ENCODE assay signal across 19 mouse cellular contexts in genomic region chr2:37782002-37782401, GRCm38 (mm10). TPM values are rescaled to one million over a fixed set of nuclear protein-coding genes. Genes with fewer than 3 reads are reported as not detected.
DNase-seq lines count a peak whose midpoint lies in the region; ATAC-seq lines count a peak whose summit lies in the region.
"Had no signal": no experiment of that assay in that cellular context is flagged by ENCODE, and none has a peak within 500 bp of the region (broad histone marks: within the 10 kb centered on the region; RNA-seq: fewer than 3 reads in every experiment).

No protein-coding gene starts in this region.

- H3K27me3 ChIP-seq in forebrain, embryonic 14.5 days (replicated peaks; ENCODE audit: control insufficient read depth, insufficient read depth, low read length): no peaks in the 10 kb centered on the region
- H3K27me3 ChIP-seq in forebrain, embryonic 16.5 days (replicated peaks; ENCODE audit: control insufficient read depth, insufficient read depth, low read length): no peaks in the 10 kb centered on the region
- H3K27me3 ChIP-seq in kidney, embryonic 14.5 days (ENCODE audit: control insufficient read depth, insufficient read depth, low read length): peaks cover 8% of the 10 kb centered on the region
- H3K27me3 ChIP-seq in embryonic facial prominence, embryonic 11.5 days (ENCODE audit: control insufficient read depth, insufficient read depth, low read length): peaks cover 8% of the 10 kb centered on the region

- H3K9ac ChIP-seq in forebrain, embryonic 14.5 days (ENCODE audit: low read length): peak overlapping the region; percentile 8; the same call in 1 of the 2 replicates
- no peak overlapping the region for H3K9ac ChIP-seq in forebrain, embryonic 16.5 days (replicated peaks; ENCODE audit: low read depth, low read length)
- no peak overlapping the region for H3K9ac ChIP-seq in kidney, embryonic 14.5 days (ENCODE audit: low read depth, low read length)
- no peak overlapping the region for H3K9ac ChIP-seq in embryonic facial prominence, embryonic 11.5 days (replicated peaks; ENCODE audit: low read length)
- H3K9ac ChIP-seq: liver, embryonic 14.5 days; lung, embryonic 15.5 days; midbrain, embryonic 13.5 days; neural tube, embryonic 13.5 days had no signal

- peaks cover 47% of the 10 kb centered on the region for H3K4me1 ChIP-seq in forebrain, embryonic 14.5 days (ENCODE audit: control insufficient read depth, insufficient read depth, low read length)
- H3K4me1 ChIP-seq in forebrain, embryonic 16.5 days (replicated peaks; ENCODE audit: control insufficient read depth, insufficient read depth, low read length): peaks cover 45% of the 10 kb centered on the region
- H3K4me1 ChIP-seq in kidney, embryonic 14.5 days (ENCODE audit: control insufficient read depth, insufficient read depth, low read length): peaks cover 33% of the 10 kb centered on the region
- peaks cover 9% of the 10 kb centered on the region for H3K4me1 ChIP-seq in embryonic facial prominence, embryonic 11.5 days (ENCODE audit: control insufficient read depth, insufficient read depth, low read length)

- H3K36me3 ChIP-seq in forebrain, embryonic 14.5 days (ENCODE audit: control insufficient read depth, insufficient read depth, low read length): 0 out of 2 replicates have a peak, but pooled peaks cover 5% of the 10 kb centered on the region
- H3K36me3 ChIP-seq in forebrain, embryonic 16.5 days (ENCODE audit: control insufficient read depth, insufficient read depth): no peaks in the 10 kb centered on the region
- H3K36me3 ChIP-seq in kidney, embryonic 14.5 days (ENCODE audit: control insufficient read depth, insufficient read depth, low read length): no peaks in the 10 kb centered on the region
- H3K36me3 ChIP-seq in embryonic facial prominence, embryonic 11.5 days (replicated peaks; ENCODE audit: control insufficient read depth, insufficient read depth, low read depth, low read length): no peaks in the 10 kb centered on the region
- H3K36me3 ChIP-seq: lung, embryonic 15.5 days; neural tube, embryonic 13.5 days had no signal

- no peak overlapping the region for H3K4me2 ChIP-seq in forebrain, embryonic 14.5 days (ENCODE audit: low read length)
- no peak overlapping the region for H3K4me2 ChIP-seq in forebrain, embryonic 16.5 days (ENCODE audit: low read length)
- no peak overlapping the region for H3K4me2 ChIP-seq in kidney, embryonic 14.5 days (replicated peaks; ENCODE audit: low read depth, low read length)
- no peak overlapping the region for H3K4me2 ChIP-seq in embryonic facial prominence, embryonic 11.5 days (ENCODE audit: low read depth, low read length)
- H3K4me2 ChIP-seq: lung, embryonic 15.5 days; midbrain, embryonic 13.5 days; neural tube, embryonic 13.5 days had no signal

- no peak for ATAC-seq in forebrain, embryonic 14.5 days
- ATAC-seq in forebrain, embryonic 16.5 days: no peak
- peak; percentile 10; the same call in 1 of the 2 replicates for ATAC-seq in kidney, embryonic 14.5 days (ENCODE audit: low FRiP score, low TSS enrichment)
- ATAC-seq in embryonic facial prominence, embryonic 11.5 days (replicated peaks; ENCODE audit: insufficient number of reproducible peaks, low FRiP score, low TSS enrichment, low read depth): no peak
- no peak for ATAC-seq in monocyte, adult 5-6 weeks (replicated peaks; ENCODE audit: insufficient number of reproducible peaks, low FRiP score, low TSS enrichment, poor library complexity, severe bottlenecking)
- ATAC-seq: hindbrain, embryonic 16.5 days; midbrain, embryonic 13.5 days had no signal

- H3K9me3 ChIP-seq in forebrain, embryonic 14.5 days (replicated peaks; ENCODE audit: control insufficient read depth, low read length): no peaks in the 10 kb centered on the region
- H3K9me3 ChIP-seq in forebrain, embryonic 16.5 days (ENCODE audit: control insufficient read depth, low read length): no peaks in the 10 kb centered on the region
- no peaks in the 10 kb centered on the region for H3K9me3 ChIP-seq in kidney, embryonic 14.5 days (ENCODE audit: control insufficient read depth, low read length)
- no peaks in the 10 kb centered on the region for H3K9me3 ChIP-seq in embryonic facial prominence, embryonic 11.5 days (replicated peaks; ENCODE audit: control insufficient read depth, low read length)
- H3K9me3 ChIP-seq: lung, embryonic 15.5 days; midbrain, embryonic 13.5 days; neural tube, embryonic 13.5 days had no signal

- 12% methylated on average over 7 of the region's 7 CpGs for WGBS in forebrain, embryonic 14.5 days
- 15% methylated on average over 7 of the region's 7 CpGs for WGBS in forebrain, embryonic 16.5 days
- WGBS in kidney, embryonic 14.5 days: 14% methylated on average over 7 of the region's 7 CpGs
- 6% methylated on average over 7 of the region's 7 CpGs for WGBS in embryonic facial prominence, embryonic 11.5 days

- DNase-seq in forebrain, embryonic 14.5 days (ENCODE audit: low spot score): no peak
- DNase-seq in kidney, adult 8-10 months: no peak
- peak; percentile 63 for DNase-seq in embryonic facial prominence, embryonic 11.5 days (ENCODE audit: low spot score)
- no peak for DNase-seq in cerebellum, adult 11-12 months
- DNase-seq: cerebellum, adult 9-10 months; gastrocnemius, postnatal 10 days; heart, adult 18-20 months; kidney, adult 11 months; kidney, postnatal 10 days; lung, postnatal 4 days; thymus, postnatal 36 days had no signal

- no peak overlapping the region for H3K4me3 ChIP-seq in forebrain, embryonic 14.5 days (ENCODE audit: low read depth, low read length)
- H3K4me3 ChIP-seq in forebrain, embryonic 16.5 days (replicated peaks; ENCODE audit: low read length): no peak overlapping the region
- no peak overlapping the region for H3K4me3 ChIP-seq in kidney, embryonic 14.5 days (ENCODE audit: low read length)
- H3K4me3 ChIP-seq in embryonic facial prominence, embryonic 11.5 days (ENCODE audit: low read depth, low read length): no peak overlapping the region
- H3K4me3 ChIP-seq: lung, embryonic 15.5 days; midbrain, embryonic 13.5 days; neural tube, embryonic 13.5 days had no signal

- no peak overlapping the region for H3K27ac ChIP-seq in forebrain, embryonic 14.5 days (ENCODE audit: low read depth, low read length)
- H3K27ac ChIP-seq in forebrain, embryonic 16.5 days (ENCODE audit: low read length): no peak overlapping the region
- no peak overlapping the region; the same call in 1 of the 2 replicates for H3K27ac ChIP-seq in kidney, embryonic 14.5 days (ENCODE audit: low read depth, low read length)
- H3K27ac ChIP-seq in embryonic facial prominence, embryonic 11.5 days (replicated peaks; ENCODE audit: low read depth, low read length): no peak overlapping the region; the same call in 1 of the 2 replicates
- H3K27ac ChIP-seq: liver, embryonic 14.5 days; lung, embryonic 15.5 days; midbrain, embryonic 13.5 days; neural tube, embryonic 13.5 days had no signal

RNA-seq across cellular contexts. Expression of gene Crb2, which starts 6.0 kb away (rescaled TPM):
- polyA plus RNA-seq in forebrain, embryonic 14.5 days (2014; fragmentation: Nextera tagmentation; extraction: Ambion mirVana): 4.0 and 4.2 TPM in 2 replicates
- 5.0 and 5.7 TPM in 2 replicates for polyA plus RNA-seq in forebrain, embryonic 16.5 days (2015; fragmentation: Nextera tagmentation; extraction: Ambion mirVana)
- 2.2 and 3.2 TPM in 2 replicates for polyA plus RNA-seq in kidney, embryonic 14.5 days (2014; fragmentation: Nextera tagmentation; extraction: Ambion mirVana)
- 2.7 and 3.0 TPM in 2 replicates for polyA plus RNA-seq in embryonic facial prominence, embryonic 11.5 days (2014; fragmentation: Nextera tagmentation; extraction: Ambion mirVana)
- 0.38 TPM in 1 of 3 replicates, not detected in the others for total RNA-seq in monocyte, adult 5-6 weeks (2017)
